Mouse (Mus musculus) cerebellum, adult 11-12 months (tissue): ENCODE results near the gene Dpf1.
A peak's percentile ranks its signal among the peaks of the same experiment; 100 is the strongest.

ENCODE experiments used
- DNase-seq: peaks from one replicate; pipeline ENCODE4 v3.0.0; 2022

The Dpf1 gene

GRCm38 (mm10) chr7:29309749-29310148, 6.0 kb downstream of the Dpf1 start:
- DNase-seq, result no peak

- peak; percentile 21 for DNase-seq
Observed at GRCm38 (mm10) chr7:29313051-29313450, 9.3 kb downstream of the Dpf1 start.

GRCm38 (mm10) chr7:29313572-29314261, 10.0 kb downstream of the Dpf1 start:
- peak; percentile 40 for DNase-seq

- peak; percentile 55 for DNase-seq
Observed at GRCm38 (mm10) chr7:29314844-29315628, 11.3 kb downstream of the Dpf1 start.

- no peak for DNase-seq
Observed at GRCm38 (mm10) chr7:29316137-29316734, 12.5 kb downstream of the Dpf1 start.

- peak; percentile 76 for DNase-seq
Observed at GRCm38 (mm10) chr7:29316976-29317375, 13.2 kb downstream of the Dpf1 start.

GRCm38 (mm10) chr7:29317558-29317957, 13.8 kb downstream of the Dpf1 start:
- peak; percentile 61 for DNase-seq

- peak; percentile 51 for DNase-seq
Observed at GRCm38 (mm10) chr7:29318115-29318911, 14.6 kb downstream of the Dpf1 start.

GRCm38 (mm10) chr7:29319337-29320307, 15.9 kb downstream of the Dpf1 start:
- DNase-seq, result no peak

- no peak for DNase-seq
Observed at GRCm38 (mm10) chr7:29327087-29327486, 23.3 kb downstream of the Dpf1 start.

- DNase-seq, result no peak
Observed at GRCm38 (mm10) chr7:29328984-29329383, 25.2 kb downstream of the Dpf1 start.

GRCm38 (mm10) chr7:29334156-29334555, 30.4 kb downstream of the Dpf1 start:
- DNase-seq, result no peak

GRCm38 (mm10) chr7:29335276-29335675, 31.5 kb downstream of the Dpf1 start:
- DNase-seq, result no peak

GRCm38 (mm10) chr7:29335841-29336671, 32.3 kb downstream of the Dpf1 start:
- no peak for DNase-seq

- no peak for DNase-seq
Observed at GRCm38 (mm10) chr7:29336795-29337319, 33.1 kb downstream of the Dpf1 start.

- no peak for DNase-seq
Observed at GRCm38 (mm10) chr7:29337766-29338165, 34.0 kb downstream of the Dpf1 start.

GRCm38 (mm10) chr7:29338351-29338919, 34.7 kb downstream of the Dpf1 start:
- DNase-seq, result no peak

- no peak for DNase-seq
Observed at GRCm38 (mm10) chr7:29338984-29339679, 35.4 kb downstream of the Dpf1 start.

GRCm38 (mm10) chr7:29340247-29340646, 36.5 kb downstream of the Dpf1 start:
- no peak for DNase-seq

- DNase-seq, result no peak
Observed at GRCm38 (mm10) chr7:29340838-29341237, 37.1 kb downstream of the Dpf1 start.
